Mouse (Mus musculus) layer of hippocampus, adult 6 months (tissue): ENCODE results near the gene Bicd2. TPM values are rescaled to one million over a fixed set of nuclear protein-coding genes. Genes with fewer than 3 reads are reported as not detected.

Experiments used
- long read RNA-seq, 2 experiments: library from polyadenylated mRNA; unstranded; transcript quantifications; one replicate each; pipeline ENCODE4 v2.0.0; 2019 to 2020
- polyA plus RNA-seq: library from polyadenylated mRNA; unstranded; fragments of <200 nt; fragmentation: Nextera tagmentation; gene quantifications from 2 replicates; pipeline ENCODE4 v1.2.3, GENCODE M21; 2021

The Bicd2 gene
- 8.0 and 8.8 TPM in 2 replicates for polyA plus RNA-seq
- long read RNA-seq, experiment 1, full-length matches to known transcripts = 9 of 27 reads
- long read RNA-seq, experiment 1, partial matches to known transcripts = 8 of 27 reads
- long read RNA-seq, experiment 1, other reads (novel, unspliced or antisense) = 10 of 27 reads
- long read RNA-seq, experiment 2, full-length matches to known transcripts = 58 of 100 reads
- long read RNA-seq, experiment 2, partial matches to known transcripts = 11 of 100 reads
- long read RNA-seq, experiment 2, other reads (novel, unspliced or antisense) = 31 of 100 reads

DNA sequence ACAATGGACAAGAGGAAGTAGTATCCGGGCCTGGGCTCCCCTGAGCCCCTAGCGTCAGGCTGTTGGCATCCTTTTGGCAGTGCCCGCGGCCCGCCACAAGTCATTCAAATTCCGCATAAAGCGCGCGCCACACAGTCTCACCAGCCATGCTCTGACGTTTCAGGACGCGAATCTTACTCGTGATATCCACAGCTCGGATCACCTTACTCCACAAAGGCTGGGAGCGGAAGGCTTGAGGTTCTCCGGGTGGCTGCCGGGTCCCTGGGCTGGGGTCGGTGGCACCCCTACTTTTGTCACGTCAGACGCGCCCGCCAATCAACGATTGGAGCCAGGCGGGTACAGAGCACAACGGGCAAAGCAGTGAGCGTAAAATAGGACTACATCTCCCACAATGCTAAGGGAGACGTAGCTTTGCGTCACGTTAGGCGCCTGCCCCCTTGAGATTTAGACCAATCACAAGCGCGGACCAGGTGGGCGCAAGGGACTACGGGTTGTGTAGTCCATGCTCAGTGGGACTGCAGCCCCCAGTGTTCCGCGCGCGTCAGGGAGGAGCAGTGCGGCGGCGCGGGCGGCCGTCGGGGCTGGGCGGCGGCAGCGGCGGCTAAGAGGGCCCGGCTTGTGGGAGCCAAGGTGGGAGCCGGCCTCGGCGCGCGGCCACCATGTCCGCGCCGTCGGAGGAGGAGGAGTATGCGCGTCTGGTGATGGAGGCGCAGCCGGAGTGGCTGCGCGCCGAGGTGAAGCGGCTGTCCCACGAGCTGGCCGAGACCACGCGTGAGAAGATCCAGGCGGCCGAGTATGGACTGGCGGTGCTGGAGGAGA lies at the start of gene Bicd2:
TSS of gene Bicd2 (plus strand) at position 574 of the 819 bp plus-strand sequence.

DNA sequence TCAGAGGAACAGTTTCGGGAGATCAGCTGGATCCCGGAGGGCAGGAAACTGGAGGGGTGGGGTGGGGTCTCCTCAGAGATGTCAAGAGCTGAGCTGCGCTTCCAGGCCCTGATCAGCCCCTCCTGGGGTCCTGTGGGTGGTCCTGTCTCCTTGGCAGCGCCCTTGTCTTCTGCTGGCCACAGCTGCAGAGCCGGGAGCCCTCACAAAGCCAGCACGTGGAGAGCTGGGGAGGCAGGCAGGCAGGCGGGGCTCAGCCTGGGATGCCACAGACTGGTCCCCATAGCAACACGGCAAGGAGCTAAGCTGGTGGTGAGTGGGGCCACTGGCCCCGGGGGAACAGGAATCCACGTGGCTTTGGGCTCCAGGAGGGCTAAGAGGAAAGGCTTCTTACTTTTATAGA lies 21.3 kb upstream of the Bicd2 start, which contains the start of gene Fgd3:
TSS of gene Fgd3 (minus strand) at position 272 of the 400 bp plus-strand sequence.

DNA sequence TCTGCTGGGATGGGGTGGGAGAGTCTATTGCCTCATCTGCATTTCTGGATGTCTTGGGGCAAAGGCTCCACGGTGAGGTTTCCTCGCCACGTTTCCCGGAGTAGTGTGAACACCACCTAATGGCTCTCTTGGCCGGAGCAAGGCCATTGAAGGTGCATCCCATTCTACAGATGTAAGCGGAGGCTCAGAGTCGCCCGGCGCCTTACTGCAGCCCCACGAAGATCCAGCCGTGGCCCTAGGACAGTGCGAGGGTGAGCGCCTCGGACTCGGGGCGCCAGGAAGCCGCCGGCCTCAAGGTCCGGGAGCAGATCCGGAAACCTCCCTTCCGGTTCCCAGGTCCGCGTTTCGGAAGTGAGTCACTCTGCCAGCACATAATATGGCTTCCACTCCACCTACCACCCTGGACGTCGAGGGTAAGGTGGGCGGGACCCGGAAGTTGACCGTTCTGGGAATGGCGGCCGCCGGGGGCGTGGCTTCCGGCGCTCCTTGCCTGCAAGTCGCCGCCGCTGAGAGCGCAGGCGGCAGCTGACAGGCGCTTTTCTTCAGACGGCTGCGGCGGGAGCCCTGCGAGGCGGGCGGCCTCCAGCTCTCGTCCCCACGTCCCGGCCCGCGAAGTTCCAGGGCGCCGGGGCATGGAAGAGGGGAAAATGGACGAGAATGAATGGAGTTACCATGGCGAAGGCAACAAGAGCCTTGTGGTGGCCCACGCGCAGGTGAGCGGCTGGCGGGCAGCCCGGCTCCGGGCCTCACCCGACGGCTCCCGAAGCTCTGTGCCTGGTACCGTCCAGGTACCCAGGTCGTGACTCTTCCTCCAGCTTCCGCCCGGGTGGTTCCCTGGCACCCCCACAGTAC lies 79.6 kb downstream of the Bicd2 start, which contains the start of gene Ippk:
TSS of gene Ippk (plus strand) at position 496 of the 852 bp plus-strand sequence.

Other genes with a start within 250 kb of the Bicd2 start
- gene Wnk2, start 193.6 kb upstream of the Bicd2 start, polyA plus RNA-seq = 7.6 and 9.5 TPM in 2 replicates
- gene Ninj1, start 154.1 kb upstream of the Bicd2 start, polyA plus RNA-seq = 68.6 and 68.9 TPM in 2 replicates
- gene Card19, start 125.5 kb upstream of the Bicd2 start, polyA plus RNA-seq = 29.1 and 30.3 TPM in 2 replicates
- gene Susd3, start 92.9 kb upstream of the Bicd2 start, polyA plus RNA-seq = 2.5 and 3.6 TPM in 2 replicates
- gene Fgd3, start 21.3 kb upstream of the Bicd2 start, polyA plus RNA-seq = 0.58 and 0.60 TPM in 2 replicates
- gene Ippk, start 79.7 kb downstream of the Bicd2 start, polyA plus RNA-seq = 12.9 and 13.4 TPM in 2 replicates
- 0.19 and 0.36 TPM in 2 replicates for gene Tes3-ps, start 151.7 kb downstream of the Bicd2 start, polyA plus RNA-seq
- 1.9 and 3.2 TPM in 2 replicates for gene Ecm2, start 163.2 kb downstream of the Bicd2 start, polyA plus RNA-seq
- 0.25 and 0.43 TPM in 2 replicates for gene Aspn, start 202.9 kb downstream of the Bicd2 start, polyA plus RNA-seq
- 0.50 and 0.72 TPM in 2 replicates for gene Omd, start 240.9 kb downstream of the Bicd2 start, polyA plus RNA-seq